Mouse (Mus musculus) embryonic stem cell, embryonic (primary cell): ENCODE data around the gene Lgr5.

Experiments
- CTCF ChIA-PET, 4 experiments: fragments of 300-600 bp in 2 of 4; fragments of 350-600 bp in 2 of 4; sonication (Branson Sonifier 250); formaldehyde crosslinking; loops; one replicate each; lab custom pipeline; 2022; ENCODE audit warnings: inconsistent platforms in 2 of 4; lab: Charles Lee
- POLR2A ChIA-PET, 4 experiments: fragments of 300-600 bp in 2 of 4; fragments of 350-600 bp in 2 of 4; sonication (Branson Sonifier 250); formaldehyde crosslinking; loops; one replicate each; lab custom pipeline; 2022; ENCODE audit warnings: antibody characterized with exemption in 4 of 4, inconsistent platforms in 1 of 4; lab: Charles Lee

The Lgr5 gene

GRCm38 (mm10) chr10:115587301-115587969, at the start of gene Lgr5:
TSS of gene Lgr5 (minus strand) at chr10:115587780.
- POLR2A ChIA-PET, result interaction anchor here in 3 of 4 experiments (0.6 to 1.2 kb wide), 6 partner anchors 76 to 342 kb away, joined by 3 to 6 read pairs (median 3); partner anchors contain the start of gene Thap2 (in 1 of the 3)
- CTCF ChIA-PET, result interaction anchor here in 3 of 4 experiments (0.7 to 2.2 kb wide), 4 partner anchors 9 to 76 kb away, joined by 3 to 10 read pairs (median 5); no protein-coding TSS in a partner anchor

- CTCF ChIA-PET, result no interaction called here
- POLR2A ChIA-PET, result interaction anchor here in 1 of 4 experiments (0.6 kb wide), 1 partner anchor 11 kb away, joined by 3 read pairs; no protein-coding TSS in a partner anchor
These were observed 39.1 kb upstream of the Lgr5 start for GRCm38 (mm10) chr10:115626678-115627077.

GRCm38 (mm10) chr10:115624957-115625356, 37.4 kb upstream of the Lgr5 start:
- ChIA-PET POLR2A (no interaction called here), CTCF (interaction anchor here in 1 of 4 experiments (0.5 to 1.0 kb wide), 2 partner anchors 107 to 225 kb away, joined by 3 read pairs; no protein-coding TSS in a partner anchor)

GRCm38 (mm10) chr10:115623956-115624671, 36.5 kb upstream of the Lgr5 start:
- ChIA-PET POLR2A (interaction anchor here in 1 of 4 experiments (0.6 kb wide), 1 partner anchor 1313 kb away, joined by 3 read pairs; no protein-coding TSS in a partner anchor), CTCF (interaction anchor here in 1 of 4 experiments (0.7 to 1.0 kb wide), 2 partner anchors 52 to 107 kb away, joined by 3 read pairs; no protein-coding TSS in a partner anchor)

GRCm38 (mm10) chr10:115623481-115623880, 35.9 kb upstream of the Lgr5 start:
- ChIA-PET POLR2A (interaction anchor here in 1 of 4 experiments (0.6 kb wide), 1 partner anchor 1314 kb away, joined by 3 read pairs; no protein-coding TSS in a partner anchor), CTCF (no interaction called here)

- CTCF ChIA-PET, result interaction anchor here (0.6 to 1.6 kb wide), 7 partner anchors 149 to 571 kb away, joined by 3 to 10 read pairs (median 3); no protein-coding TSS in a partner anchor
These were observed 30.8 kb upstream of the Lgr5 start for GRCm38 (mm10) chr10:115618288-115618856.

GRCm38 (mm10) chr10:115617456-115618287, 30.1 kb upstream of the Lgr5 start:
- ChIA-PET POLR2A (interaction anchor here in 3 of 4 experiments (0.7 kb wide), 4 partner anchors 88 to 1062 kb away, joined by 3 read pairs; no protein-coding TSS in a partner anchor), CTCF (interaction anchor here (0.6 to 1.6 kb wide), 27 partner anchors 10 to 1110 kb away, joined by 3 to 30 read pairs (median 4); partner anchors contain the start of gene Lgr5 (in 1 of the 4))

More at GRCm38 (mm10) chr10:115618288-115618856, 30.8 kb upstream of the Lgr5 start:
- POLR2A ChIA-PET, result interaction anchor here in 1 of 4 experiments (0.7 to 1.1 kb wide), 3 partner anchors 164 to 1061 kb away, joined by 3 read pairs; no protein-coding TSS in a partner anchor

GRCm38 (mm10) chr10:115595748-115596147, 8.2 kb upstream of the Lgr5 start:
- ChIA-PET POLR2A (no interaction called here), CTCF (no interaction called here)

GRCm38 (mm10) chr10:115593651-115594050, 6.1 kb upstream of the Lgr5 start:
- POLR2A ChIA-PET, result no interaction called here
- CTCF ChIA-PET, result no interaction called here

- ChIA-PET CTCF (no interaction called here), POLR2A (no interaction called here)
These were observed 5.6 kb upstream of the Lgr5 start for GRCm38 (mm10) chr10:115593221-115593620.

- POLR2A ChIA-PET, result interaction anchor here in 2 of 4 experiments (0.6 to 0.7 kb wide), 2 partner anchors 204 to 361 kb away, joined by 3 read pairs; partner anchors contain the start of gene Thap2 (in 1 of the 2)
- CTCF ChIA-PET, result interaction anchor here in 1 of 4 experiments (1.2 to 2.2 kb wide), 2 partner anchors 10 to 29 kb away, joined by 3 to 4 read pairs; no protein-coding TSS in a partner anchor
These were observed 399 bp upstream of the Lgr5 start for GRCm38 (mm10) chr10:115587979-115588378.

- POLR2A ChIA-PET, result interaction anchor here in 3 of 4 experiments (0.6 to 1.3 kb wide), 7 partner anchors 77 to 733 kb away, joined by 3 to 6 read pairs (median 3); no protein-coding TSS in a partner anchor
- CTCF ChIA-PET, result interaction anchor here (0.6 to 2.2 kb wide), 9 partner anchors 8 to 704 kb away, joined by 3 to 10 read pairs (median 3); no protein-coding TSS in a partner anchor
These were observed 1.0 kb downstream of the Lgr5 start for GRCm38 (mm10) chr10:115586246-115587231.

- ChIA-PET CTCF (interaction anchor here in 3 of 4 experiments (0.6 to 0.9 kb wide), 5 partner anchors 13 to 703 kb away, joined by 3 to 10 read pairs (median 3); no protein-coding TSS in a partner anchor), POLR2A (interaction anchor here in 2 of 4 experiments (0.7 to 1.3 kb wide), 2 partner anchors 200 to 734 kb away, joined by 3 to 5 read pairs; no protein-coding TSS in a partner anchor)
These were observed 1.9 kb downstream of the Lgr5 start for GRCm38 (mm10) chr10:115585491-115586245.

- POLR2A ChIA-PET, result no interaction called here
- CTCF ChIA-PET, result no interaction called here
These were observed 2.9 kb downstream of the Lgr5 start for GRCm38 (mm10) chr10:115584656-115585055.

GRCm38 (mm10) chr10:115583071-115583470, 4.5 kb downstream of the Lgr5 start:
- POLR2A ChIA-PET, result no interaction called here
- CTCF ChIA-PET, result no interaction called here

- ChIA-PET CTCF (no interaction called here), POLR2A (no interaction called here)
These were observed 5.6 kb downstream of the Lgr5 start for GRCm38 (mm10) chr10:115581971-115582370.
